Mouse (Mus musculus) granulocyte monocyte progenitor cell, adult 5-6 weeks (primary cell): ENCODE data around the gene Ptges3. TPM values are rescaled to one million over a fixed set of nuclear protein-coding genes. Genes with fewer than 3 reads are reported as not detected.

Experiments used
- ATAC-seq: replicated peaks from 2 replicates; pipeline ENCODE4 v1.8.0; 2016; ENCODE audit warnings: mild to moderate bottlenecking, moderate TSS enrichment, inconsistent platforms; ENCODE audit not compliant: poor library complexity, severe bottlenecking
- total RNA-seq, 2 experiments: library from RNA; stranded (forward) in 1 of 2; stranded (reverse) in 1 of 2; fragments of 200-712, 200-1000 nt in 1 of 2; fragments of >200 nt in 1 of 2; fragmentation: Nextera tagmentation in 1 of 2; gene quantifications; 2 replicates each; pipeline ENCODE4 v1.2.3; 2014 to 2017

The Ptges3 gene
- total RNA-seq, 2 experiments from 2014 or later = 204 to 321 TPM

DNA sequence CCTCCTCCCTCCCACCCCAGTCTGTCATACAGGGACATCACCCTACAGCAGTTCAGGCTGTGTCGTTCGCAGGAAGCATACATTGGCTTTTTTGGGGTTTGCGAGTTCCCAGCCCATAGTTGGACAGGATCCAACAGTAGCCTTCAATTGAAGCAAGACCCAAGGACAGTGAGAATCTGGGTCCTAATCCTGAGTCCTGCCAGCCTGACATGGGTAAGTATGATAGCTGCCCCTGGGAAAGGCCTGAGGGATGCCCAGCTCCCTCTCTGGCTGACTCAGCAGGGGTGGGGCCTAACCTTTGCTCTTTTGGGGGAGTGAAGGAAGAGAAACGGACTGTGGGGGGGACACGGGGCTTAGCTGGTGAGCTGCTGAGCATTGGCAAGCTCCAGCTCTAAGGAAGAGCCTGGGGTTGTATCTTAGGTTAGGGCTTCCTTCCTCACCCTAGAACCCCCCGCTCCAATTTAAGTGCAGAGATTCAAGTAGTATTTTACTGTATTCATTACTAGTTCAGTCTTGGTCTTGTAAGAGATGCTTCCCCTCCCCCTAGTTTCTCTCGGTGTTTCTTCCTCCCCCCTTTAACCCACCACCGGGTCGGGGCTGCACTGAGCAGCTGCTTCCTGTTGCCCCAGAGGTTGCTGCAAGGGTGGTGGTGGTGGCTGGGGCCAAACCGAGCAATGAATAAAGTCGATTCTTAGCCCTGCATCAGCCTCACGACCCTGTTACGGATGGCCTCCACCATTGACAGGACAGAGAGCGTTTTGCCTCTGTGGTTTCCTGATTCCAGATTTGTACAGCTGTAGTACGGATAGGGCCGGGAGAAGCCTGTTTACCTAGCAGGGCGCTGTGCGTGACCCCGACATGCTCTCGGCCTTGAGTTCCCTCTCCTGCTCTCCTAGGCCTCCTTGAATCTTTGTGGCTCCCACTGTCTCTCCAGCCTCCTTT is 33.1 kb downstream of the Ptges3 start, which contains the start of gene Baz2a:
Gene Baz2a (plus strand): TSS at position 14 of the 942 bp plus-strand sequence.
- ATAC-seq = peak; percentile 29

DNA sequence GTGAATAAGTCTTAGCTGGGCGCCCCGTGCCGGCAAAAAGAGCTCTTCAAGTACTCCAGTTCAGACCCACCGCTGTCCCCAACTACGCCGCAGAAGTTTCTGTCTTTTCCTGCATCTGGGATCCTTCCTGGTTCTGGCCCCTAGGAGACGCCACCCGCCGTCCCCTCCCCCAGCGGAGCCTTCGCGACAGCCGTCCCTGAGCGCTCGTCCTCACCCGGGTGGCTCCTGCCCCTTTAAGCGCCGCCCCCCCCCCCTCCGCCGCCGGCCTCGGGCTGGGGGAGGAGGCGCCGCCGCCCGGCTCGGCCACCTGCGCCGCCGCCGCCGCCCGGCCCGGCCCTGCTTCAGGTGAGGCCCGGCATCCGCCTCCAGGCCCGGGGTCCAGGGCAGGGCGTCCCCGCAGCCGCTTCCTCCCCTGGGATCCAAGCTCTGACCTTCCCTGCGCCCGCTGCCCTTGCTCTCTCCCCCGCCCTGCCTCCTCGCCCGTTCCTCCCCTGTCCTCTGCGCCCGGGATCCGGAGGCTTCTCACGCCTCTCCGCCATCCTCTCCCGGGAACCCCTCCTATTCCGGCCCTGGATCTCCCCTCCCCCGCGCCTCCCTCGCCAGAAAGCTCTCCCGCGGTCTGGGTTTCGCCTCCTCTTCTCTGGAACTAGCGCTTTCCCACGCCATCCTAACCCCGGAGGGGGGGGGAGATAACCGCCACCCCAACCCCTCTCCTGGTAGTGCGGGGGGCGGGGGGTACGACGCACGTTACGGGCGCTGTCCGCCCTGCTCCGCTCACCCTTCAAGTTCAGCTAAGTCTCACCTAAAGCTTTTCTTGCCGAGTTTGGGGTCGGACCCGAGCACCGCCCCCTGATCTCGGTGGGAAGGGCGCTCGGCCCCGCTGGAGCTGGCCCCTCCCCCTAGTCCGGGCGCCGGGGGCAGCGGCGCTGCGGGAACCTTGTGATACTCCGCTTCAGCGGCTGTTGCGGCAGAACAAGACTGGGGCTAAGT is 34.0 kb downstream of the Ptges3 start:
- ATAC-seq = peak; percentile 25

DNA sequence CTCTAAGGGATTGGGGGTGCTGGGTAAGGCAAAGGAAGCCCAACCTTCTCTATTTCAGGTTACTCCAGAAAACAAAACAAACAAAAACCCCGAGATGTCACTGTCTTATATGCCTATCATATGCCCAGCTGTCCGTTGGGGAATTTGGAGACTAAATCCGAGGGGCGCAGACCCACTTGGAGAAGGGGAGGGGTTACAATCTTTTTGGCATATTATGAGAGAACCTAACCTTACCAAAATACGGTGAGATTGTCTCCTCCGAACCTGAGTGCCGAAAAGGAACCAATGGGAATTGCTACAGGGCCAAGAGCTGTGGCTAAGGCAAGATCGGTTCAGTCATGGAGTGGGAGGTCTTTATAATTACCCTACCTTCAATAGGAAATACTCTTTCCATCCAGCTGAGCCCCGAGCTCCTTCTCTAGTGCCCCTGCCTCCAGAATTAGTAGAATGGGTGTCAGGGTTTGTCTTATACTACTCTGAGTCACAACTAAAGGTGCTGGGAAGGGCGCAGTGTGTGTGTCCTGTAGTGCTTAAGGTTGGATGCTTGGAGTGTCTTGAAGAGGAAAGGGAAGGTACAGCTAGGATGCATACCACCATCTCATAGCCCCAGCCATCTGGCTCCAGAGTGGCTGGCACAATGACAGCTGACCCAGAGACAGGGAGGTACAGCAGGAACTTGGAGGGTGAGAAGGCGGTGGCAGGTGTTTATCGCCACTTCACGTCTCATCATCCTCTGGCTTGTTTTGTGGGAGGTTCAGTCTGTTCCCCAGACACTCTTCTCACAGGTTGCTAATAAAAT is 34.9 kb downstream of the Ptges3 start:
- ATAC-seq = no peak

DNA sequence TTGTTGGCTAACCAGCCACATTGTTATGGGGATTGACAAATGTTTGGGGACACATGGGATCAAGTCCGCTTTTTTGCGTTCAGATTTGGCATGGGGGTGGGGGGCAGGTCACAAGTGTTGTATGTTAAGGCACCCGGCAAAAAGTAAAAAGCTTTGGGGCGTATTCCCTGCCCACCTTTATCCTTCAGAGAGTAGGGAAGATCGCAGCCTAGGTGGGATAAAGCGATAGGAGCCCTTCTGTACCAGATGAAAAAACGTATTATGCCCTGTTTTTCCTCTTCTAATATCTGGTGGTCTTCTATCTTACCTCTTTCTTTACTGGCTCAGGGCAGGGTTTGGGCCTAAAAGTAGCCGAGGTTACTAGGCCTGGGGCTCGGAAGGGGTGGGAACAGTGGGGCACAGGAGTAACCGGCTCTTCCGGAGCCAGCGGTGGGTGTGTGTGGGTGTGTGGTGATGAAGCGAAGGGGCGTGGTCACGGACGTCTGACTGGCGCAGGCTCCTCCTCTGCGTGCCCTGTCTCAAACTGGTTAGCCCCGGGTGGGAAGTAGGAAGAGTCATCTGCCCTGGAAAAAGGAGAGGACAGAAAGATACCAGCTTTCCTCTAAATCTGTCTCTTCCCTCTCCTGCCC is 35.7 kb downstream of the Ptges3 start:
- peak; percentile 48 for ATAC-seq

DNA sequence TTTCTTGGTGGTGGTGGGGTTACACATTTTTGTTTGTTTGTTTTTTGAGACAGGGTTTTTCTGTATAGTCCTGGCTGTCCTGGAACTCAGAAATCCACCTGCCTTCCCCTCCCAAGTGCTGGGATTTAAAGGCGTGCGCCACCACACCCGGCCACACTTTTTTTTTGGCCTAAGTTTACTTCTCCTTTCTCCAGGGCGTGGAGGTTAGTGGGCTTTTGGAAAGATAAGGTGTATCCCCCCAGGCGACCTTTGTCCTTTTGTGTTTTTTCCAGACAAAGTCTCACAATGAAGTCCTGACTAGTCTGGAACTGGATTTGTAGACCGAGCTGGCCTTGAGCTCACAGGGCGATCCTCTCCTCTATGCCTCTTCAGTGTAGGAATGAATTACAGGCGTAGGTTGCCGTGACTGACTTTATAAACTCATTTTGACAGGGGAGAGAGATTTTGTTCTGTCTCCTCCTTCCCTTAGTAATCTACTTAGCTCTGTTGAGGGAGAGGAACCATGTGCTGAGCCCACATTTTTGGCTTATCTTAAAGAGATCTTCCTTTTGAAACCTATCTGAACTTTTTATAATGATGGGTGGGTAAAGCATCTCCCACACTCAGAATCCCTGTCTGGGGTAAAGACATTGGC is 36.4 kb downstream of the Ptges3 start:
- no peak for ATAC-seq

DNA sequence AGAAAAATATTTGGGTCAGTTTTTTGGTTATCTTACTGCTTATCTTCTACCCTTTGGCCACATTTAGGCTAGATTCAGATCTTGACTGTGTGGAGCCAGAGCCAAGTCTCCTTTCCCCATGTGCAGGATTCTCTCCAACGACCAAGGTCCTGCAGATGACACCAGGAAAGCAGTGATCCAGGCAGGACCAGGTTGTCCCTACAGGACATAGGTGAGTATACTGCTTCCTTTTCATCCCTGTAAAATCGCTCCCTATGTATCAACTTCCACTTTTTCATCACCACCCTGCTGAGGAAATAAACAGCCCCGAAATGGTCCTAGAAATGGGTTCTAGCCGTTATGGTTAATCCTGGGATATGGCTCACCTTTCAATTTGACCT is 37.5 kb downstream of the Ptges3 start:
- ATAC-seq = no peak

DNA sequence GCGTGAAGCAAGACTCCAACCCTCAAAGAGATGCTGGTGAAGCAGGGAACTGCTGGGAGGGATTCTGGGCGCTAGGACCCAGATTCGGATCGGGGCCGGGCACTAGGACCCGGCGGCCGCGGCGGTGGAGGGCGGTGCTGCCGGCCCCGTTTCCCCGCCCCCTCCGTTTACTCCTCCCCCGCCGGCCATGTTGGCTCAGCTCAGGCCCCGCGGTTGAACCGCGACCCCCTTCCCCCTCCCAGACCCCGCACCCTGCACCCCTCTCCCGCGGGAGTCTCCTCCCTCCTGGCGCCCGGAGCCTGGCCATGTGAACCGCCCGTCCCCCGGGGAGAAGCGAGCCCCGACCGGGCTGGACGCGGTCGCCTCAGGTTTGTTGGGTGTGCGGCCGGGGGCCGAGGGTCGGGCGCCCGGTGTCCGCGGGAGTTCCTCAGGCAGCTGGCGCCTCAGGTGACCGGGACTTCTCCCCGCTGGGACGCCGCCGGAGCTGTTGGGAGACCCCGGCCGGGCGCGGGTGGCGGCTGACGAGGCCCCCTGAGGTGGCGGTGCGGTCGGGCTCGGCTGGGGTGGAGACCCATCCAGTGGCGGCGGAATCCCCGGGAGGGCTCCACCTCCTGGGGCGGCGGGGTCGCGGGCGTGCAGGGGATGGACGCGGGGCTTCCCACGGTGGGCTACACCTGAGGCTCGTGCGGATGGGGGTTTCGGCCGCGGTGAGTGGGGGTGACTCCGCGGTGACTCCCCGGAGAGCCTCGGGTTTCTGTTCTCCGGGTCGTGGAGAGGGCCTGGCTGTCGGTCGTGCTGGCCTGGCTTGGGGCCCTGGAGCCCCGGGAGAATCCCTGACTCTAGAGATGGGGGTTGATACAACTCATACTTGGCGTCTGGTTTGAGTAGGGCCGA is 38.2 kb downstream of the Ptges3 start:
- ATAC-seq = peak; percentile 41

DNA sequence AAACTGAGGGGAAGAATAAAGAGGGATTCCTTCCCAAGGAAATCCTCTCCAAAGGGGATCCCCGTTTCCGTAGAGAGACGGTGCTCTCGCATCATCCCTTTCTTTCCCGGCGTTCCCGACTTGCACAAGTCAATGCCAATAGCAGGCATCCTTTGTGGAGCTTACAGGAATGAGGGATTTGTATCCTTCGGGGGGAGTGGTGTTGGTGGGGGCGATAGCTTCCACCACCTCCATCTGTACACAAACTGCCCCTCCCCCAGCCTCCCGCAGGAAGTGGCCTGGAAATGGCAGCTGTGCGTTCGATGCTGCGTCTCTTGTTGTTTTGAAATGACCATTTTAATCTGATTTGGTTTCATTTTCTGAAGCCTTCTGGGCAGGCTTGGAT is 38.8 kb downstream of the Ptges3 start:
- peak; percentile 32 for ATAC-seq

DNA sequence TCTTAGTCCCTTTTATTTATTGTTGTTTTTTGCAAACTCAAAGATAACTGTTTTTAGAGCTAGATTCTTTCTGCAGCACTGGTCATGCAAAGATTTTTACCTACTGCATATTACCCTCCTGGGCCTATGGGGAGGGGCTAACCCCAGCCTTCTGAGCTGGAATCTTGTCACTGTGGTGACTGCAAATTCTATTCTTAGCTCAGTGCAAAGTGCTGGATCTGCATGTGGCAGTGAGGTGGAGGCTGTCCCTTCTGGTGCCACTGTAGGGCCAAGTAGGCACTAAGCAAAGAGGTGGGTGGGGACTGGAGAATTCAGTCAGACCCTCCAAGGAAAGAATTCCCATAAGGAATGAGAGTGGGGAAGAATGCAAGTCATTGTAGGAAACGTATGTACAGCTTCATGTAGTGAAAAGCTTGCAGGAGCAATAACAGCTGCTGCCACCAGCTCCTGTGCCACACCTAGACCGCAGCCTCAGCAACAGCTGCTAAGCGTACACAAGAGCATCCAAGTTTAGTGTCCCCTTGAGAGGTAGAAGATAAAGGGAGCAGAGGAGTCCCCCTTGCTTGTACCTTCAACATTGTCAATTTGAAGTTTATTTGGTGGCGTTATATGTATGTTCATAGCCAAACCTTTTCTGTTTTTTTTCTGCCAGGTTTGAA is 51.5 kb downstream of the Ptges3 start:
- ATAC-seq = no peak

DNA sequence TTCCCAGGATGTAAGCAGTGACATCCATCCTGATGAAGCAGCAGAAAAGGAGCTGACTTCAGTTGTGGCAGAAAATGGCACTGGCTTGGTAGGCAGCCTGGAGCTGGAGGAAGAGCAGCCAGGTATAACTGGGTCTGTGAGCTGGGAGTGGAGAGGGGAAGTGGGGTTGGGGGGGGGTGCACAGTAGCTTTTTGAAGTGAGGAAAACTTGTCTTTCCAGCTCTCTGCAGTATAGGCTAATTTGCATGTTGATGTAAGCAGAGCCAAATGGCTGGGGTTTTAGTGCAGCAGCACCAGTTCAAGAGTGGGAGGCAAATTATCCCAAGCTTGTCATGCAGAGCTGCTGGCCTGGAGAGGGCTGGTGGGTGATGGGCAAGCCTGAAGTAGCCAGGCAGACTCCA is 52.5 kb downstream of the Ptges3 start:
- ATAC-seq = no peak

DNA sequence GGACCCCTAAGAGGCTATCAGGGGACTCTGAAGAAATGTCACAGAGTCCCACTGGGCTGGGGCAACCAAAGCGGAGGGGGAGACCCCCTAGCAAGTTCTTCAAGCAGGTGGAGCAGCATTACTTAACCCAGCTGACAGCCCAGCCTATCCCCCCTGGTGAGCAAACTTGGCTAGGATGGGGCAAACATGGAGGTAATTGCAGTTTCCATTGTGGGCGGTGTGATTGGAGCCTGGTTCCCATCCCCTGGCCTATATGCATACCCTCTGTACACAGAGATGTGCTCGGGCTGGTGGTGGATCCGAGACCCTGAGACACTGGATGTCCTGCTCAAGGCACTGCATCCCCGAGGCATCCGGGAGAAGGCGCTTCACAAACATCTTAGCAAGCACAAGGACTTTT is 65.1 kb downstream of the Ptges3 start:
- no peak for ATAC-seq

DNA sequence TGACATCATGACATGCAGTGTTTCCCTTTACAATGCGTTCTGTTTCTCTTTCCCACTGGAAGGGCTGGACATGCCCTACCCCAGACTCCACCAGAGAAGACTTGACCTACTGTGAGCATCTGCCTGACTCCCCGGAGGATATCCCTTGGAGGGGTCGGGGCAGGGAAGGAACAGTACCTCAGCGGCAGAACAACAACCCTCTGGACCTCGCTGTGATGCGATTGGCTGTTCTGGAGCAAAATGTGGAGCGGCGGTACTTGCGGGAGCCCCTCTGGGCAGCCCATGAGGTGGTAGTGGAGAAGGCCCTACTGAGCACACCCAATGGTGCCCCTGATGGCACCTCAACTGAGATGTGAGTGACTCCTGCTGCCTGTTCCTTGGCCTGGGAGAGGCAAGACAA is 66.1 kb downstream of the Ptges3 start:
- ATAC-seq = no peak

DNA sequence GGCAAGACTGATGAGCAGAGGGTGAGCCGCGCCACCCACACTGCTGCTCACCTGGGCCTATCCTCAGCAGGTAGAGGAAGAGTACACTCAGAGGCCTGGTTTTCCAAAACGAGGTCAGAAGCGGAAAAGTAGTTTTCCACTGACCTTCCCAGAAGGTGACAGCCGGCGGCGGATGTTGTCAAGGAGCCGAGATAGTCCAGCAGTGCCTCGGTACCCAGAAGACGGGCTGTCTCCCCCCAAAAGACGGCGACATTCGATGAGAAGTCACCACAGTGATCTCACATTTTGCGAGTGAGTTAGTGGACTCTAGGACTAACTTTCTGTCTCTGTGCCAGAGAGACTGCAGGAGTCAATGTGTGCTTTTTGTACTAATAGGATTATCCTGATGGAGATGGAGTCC is 67.2 kb downstream of the Ptges3 start:
- no peak for ATAC-seq

Other genes starting within 250 kb of the Ptges3 start
- gene Rdh19, start 209.0 kb upstream of the Ptges3 start, total RNA-seq (2014; fragmentation: Nextera tagmentation) = not detected in 2 replicates
- not detected in 2 replicates for gene Rdh19, start 209.0 kb upstream of the Ptges3 start, total RNA-seq (2017)
- not detected in 2 replicates for gene Rdh16f2, start 192.5 kb upstream of the Ptges3 start, total RNA-seq (2014; fragmentation: Nextera tagmentation)
- not detected in 2 replicates for gene Rdh16f2, start 192.5 kb upstream of the Ptges3 start, total RNA-seq (2017)
- gene Rdh7, start 170.1 kb upstream of the Ptges3 start, total RNA-seq (2014; fragmentation: Nextera tagmentation) = not detected in 2 replicates
- gene Rdh7, start 170.1 kb upstream of the Ptges3 start, total RNA-seq (2017) = not detected in 2 replicates
- not detected in 2 replicates for gene Sdr9c7, start 160.4 kb upstream of the Ptges3 start, total RNA-seq (2014; fragmentation: Nextera tagmentation)
- gene Sdr9c7, start 160.4 kb upstream of the Ptges3 start, total RNA-seq (2017) = not detected in 2 replicates
- not detected in 2 replicates for gene Hsd17b6, start 51.3 kb upstream of the Ptges3 start, total RNA-seq (2014; fragmentation: Nextera tagmentation)
- gene Hsd17b6, start 51.3 kb upstream of the Ptges3 start, total RNA-seq (2017) = not detected in 2 replicates
- gene Prim1, start 43.8 kb upstream of the Ptges3 start, total RNA-seq (2014; fragmentation: Nextera tagmentation) = 114 and 132 TPM in 2 replicates
- gene Prim1, start 43.8 kb upstream of the Ptges3 start, total RNA-seq (2017) = 121 and 124 TPM in 2 replicates
- gene Naca, start 23.4 kb upstream of the Ptges3 start, total RNA-seq (2014; fragmentation: Nextera tagmentation) = 1,470 and 1,497 TPM in 2 replicates
- 2,024 and 2,260 TPM in 2 replicates for gene Naca, start 23.4 kb upstream of the Ptges3 start, total RNA-seq (2017)
- gene Atp5b, start 24.3 kb downstream of the Ptges3 start, total RNA-seq (2014; fragmentation: Nextera tagmentation) = 1,867 and 2,007 TPM in 2 replicates
- gene Atp5b, start 24.3 kb downstream of the Ptges3 start, total RNA-seq (2017) = 1,997 and 2,300 TPM in 2 replicates
- gene Baz2a, start 32.6 kb downstream of the Ptges3 start, total RNA-seq (2014; fragmentation: Nextera tagmentation) = 54.8 and 64.2 TPM in 2 replicates
- gene Baz2a, start 32.6 kb downstream of the Ptges3 start, total RNA-seq (2017) = 15.0 and 17.2 TPM in 2 replicates
- gene Rbms2, start 121.3 kb downstream of the Ptges3 start, total RNA-seq (2014; fragmentation: Nextera tagmentation) = 14.3 and 20.5 TPM in 2 replicates
- 1.8 and 2.1 TPM in 2 replicates for gene Rbms2, start 121.3 kb downstream of the Ptges3 start, total RNA-seq (2017)
- not detected in 2 replicates for gene Gls2, start 135.5 kb downstream of the Ptges3 start, total RNA-seq (2014; fragmentation: Nextera tagmentation)
- not detected in 2 replicates for gene Gls2, start 135.5 kb downstream of the Ptges3 start, total RNA-seq (2017)
- 15.1 and 16.3 TPM in 2 replicates for gene Spryd4, start 152.9 kb downstream of the Ptges3 start, total RNA-seq (2014; fragmentation: Nextera tagmentation)
- 9.7 and 19.2 TPM in 2 replicates for gene Spryd4, start 152.9 kb downstream of the Ptges3 start, total RNA-seq (2017)
- 0.75 TPM in 1 of 2 replicates, not detected in the other for gene Mip, start 166.9 kb downstream of the Ptges3 start, total RNA-seq (2014; fragmentation: Nextera tagmentation)
- not detected in 2 replicates for gene Mip, start 166.9 kb downstream of the Ptges3 start, total RNA-seq (2017)
- 55.4 and 70.5 TPM in 2 replicates for gene Timeless, start 173.1 kb downstream of the Ptges3 start, total RNA-seq (2014; fragmentation: Nextera tagmentation)
- 64.0 and 71.4 TPM in 2 replicates for gene Timeless, start 173.1 kb downstream of the Ptges3 start, total RNA-seq (2017)
- 0.41 and 3.2 TPM in 2 replicates for gene Apon, start 195.1 kb downstream of the Ptges3 start, total RNA-seq (2014; fragmentation: Nextera tagmentation)
- 0.31 and 0.99 TPM in 2 replicates for gene Apon, start 195.1 kb downstream of the Ptges3 start, total RNA-seq (2017)
- not detected in 2 replicates for gene Apof, start 209.7 kb downstream of the Ptges3 start, total RNA-seq (2014; fragmentation: Nextera tagmentation)
- 0.34 and 0.57 TPM in 2 replicates for gene Apof, start 209.7 kb downstream of the Ptges3 start, total RNA-seq (2017)
- 26.8 and 28.5 TPM in 2 replicates for gene Stat2, start 211.6 kb downstream of the Ptges3 start, total RNA-seq (2014; fragmentation: Nextera tagmentation)
- gene Stat2, start 211.6 kb downstream of the Ptges3 start, total RNA-seq (2017) = 6.5 and 7.1 TPM in 2 replicates
- not detected in 2 replicates for gene Il23a, start 239.8 kb downstream of the Ptges3 start, total RNA-seq (2014; fragmentation: Nextera tagmentation)
- 1.3 and 1.6 TPM in 2 replicates for gene Il23a, start 239.8 kb downstream of the Ptges3 start, total RNA-seq (2017)
- 22.7 and 25.7 TPM in 2 replicates for gene Pan2, start 244.4 kb downstream of the Ptges3 start, total RNA-seq (2014; fragmentation: Nextera tagmentation)
- 9.8 and 16.2 TPM in 2 replicates for gene Pan2, start 244.4 kb downstream of the Ptges3 start, total RNA-seq (2017)